Mouse (Mus musculus) gonadal fat pad, adult 2 months (tissue): Measurements from ENCODE around the gene Gm11214. TPM values are rescaled to one million over a fixed set of nuclear protein-coding genes. Genes with fewer than 3 reads are reported as not detected.

Experiments used
- DNase-seq: peaks from one replicate; pipeline ENCODE4 v3.0.0-alpha.2; 2012; ENCODE audit warnings: low read depth
- polyA plus RNA-seq: library from polyadenylated mRNA; depleted of rRNA; stranded (reverse); fragments of >200 nt; gene quantifications from 2 replicates; pipeline ENCODE4 v1.2.3, GENCODE M21; 2012; rRNA removed

Gm11214 gene
- polyA plus RNA-seq, 1 experiment = not detected

DNA sequence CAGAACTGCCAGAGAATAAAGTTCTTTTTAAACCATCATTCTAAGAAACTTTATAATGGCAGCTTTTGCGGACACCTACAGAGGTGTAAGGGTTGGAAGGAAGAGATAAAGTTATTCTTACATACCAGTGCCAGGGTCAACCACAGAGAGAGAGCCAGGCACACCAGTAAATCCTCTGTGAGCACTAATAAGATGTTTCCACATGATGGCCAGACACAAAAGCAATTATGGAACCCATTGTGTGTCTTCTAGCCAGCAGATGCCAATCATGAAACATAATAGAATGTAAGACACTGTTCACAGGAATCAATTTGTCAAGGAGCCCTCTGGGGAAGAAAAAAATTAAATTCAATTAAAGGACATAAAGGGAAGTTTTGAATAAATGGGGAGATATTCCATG is 1.8 kb downstream of the Gm11214 start:
- DNase-seq = no peak

DNA sequence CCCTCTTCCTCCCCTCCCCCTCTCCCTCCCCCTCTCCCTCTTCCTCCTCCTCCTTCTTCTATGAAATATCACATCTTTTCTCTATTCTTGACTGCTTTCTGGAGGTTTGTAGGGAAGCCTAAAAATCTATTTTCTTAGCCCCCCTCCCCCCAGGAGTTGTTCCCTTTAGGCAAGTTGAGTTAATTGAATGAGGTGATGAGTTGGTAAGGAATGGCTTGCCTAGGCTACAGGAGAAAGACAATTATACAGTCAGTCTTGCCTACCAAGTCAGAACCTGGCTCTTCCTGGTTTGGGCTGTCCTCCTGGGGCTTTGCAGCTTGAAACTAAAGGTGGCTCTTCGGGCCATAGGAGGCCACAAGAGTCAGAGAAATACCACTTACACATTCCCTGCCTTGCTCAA is 3.4 kb downstream of the Gm11214 start:
- DNase-seq = no peak

DNA sequence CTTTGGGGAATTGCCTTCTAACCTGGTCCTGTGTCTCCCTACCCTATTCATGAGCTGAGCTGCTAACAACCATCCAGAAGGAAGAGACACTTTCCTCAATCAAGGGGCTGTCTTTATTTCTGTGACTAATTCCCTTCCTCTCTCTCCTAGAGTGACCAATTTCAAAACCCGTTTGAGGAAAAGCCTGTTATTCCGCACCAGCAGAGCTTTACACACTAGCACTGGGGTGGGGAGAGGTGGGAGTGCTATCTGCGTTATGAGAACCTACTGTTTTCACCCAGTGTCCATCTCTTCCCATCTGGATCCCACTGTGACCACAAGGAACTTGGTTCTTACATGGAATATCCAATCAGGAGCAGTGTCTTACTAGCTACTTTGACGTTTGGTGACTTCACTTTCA is 4.1 kb downstream of the Gm11214 start:
- no peak for DNase-seq

DNA sequence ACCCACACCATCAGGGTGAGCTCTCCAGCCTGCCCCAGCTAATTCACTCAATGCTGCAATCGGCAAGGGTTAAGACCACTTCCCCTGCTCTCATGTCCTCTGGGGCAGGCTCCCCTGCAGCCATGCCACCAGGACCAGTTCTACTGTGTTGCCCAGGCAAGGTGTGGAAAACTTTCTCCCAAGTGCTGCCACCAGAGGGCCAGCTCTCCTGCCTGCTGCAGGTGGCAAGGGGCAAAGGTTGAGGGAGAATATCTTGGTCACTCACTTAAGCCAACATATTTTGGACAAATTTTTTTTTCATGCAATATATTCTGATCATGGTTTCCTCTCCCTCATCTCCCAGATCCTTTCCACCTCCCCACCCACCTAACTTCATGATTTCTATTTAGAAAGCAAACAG is 8.8 kb downstream of the Gm11214 start:
- no peak for DNase-seq

DNA sequence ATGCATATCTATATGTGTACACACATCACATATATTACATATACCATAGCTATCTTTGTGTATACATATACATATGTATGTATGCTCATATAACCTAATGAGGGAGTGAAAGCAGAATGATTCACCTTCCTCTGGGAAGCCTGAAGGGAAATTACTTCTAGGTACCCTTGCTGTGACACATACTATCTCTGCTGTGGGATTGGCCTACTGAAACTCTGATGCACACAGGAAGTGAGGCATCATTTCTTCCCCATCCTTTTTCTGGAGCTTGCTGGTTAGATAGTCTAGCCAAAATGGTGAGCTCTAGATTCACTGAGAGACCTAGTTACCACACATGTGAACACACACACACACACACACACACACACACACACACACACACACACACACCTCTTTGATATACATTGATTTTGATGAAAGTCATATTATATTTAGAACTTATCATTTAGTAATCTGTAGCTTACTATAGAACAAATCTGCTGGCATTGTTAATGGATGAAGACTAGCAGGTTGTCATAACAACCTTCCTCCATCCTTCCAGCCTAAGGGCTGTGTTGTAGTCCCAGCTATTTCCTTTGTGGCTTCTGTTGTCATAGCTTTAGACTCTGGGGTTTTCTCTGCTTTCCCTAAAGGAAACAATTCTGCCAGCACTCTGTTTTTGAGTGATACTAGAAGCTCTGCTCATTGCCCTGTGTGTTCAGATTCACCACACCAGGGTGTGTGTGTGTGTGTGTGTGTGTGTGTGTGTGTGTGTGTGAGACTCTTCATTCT is 19.0 kb downstream of the Gm11214 start:
- DNase-seq = no peak

DNA sequence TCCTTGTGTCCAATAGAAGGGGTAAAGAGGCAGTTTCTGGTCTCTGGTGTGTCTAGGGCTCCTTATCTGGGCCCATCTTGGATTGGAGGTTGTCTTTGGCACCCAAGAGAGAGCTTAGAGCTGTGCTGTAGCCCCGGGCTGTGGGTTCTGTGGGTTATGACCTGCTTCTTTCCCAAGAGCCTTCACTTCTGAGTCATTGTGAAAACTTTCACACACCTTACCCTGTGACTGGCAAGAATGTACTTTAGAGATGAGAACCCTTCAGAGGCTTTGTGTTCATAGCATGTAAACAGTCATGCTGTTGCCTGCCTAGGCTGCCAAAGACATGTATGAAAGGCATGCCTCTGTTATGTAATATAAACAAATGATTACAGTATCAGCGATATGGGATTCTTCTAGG is 23.3 kb downstream of the Gm11214 start:
- peak; percentile 47 for DNase-seq

DNA sequence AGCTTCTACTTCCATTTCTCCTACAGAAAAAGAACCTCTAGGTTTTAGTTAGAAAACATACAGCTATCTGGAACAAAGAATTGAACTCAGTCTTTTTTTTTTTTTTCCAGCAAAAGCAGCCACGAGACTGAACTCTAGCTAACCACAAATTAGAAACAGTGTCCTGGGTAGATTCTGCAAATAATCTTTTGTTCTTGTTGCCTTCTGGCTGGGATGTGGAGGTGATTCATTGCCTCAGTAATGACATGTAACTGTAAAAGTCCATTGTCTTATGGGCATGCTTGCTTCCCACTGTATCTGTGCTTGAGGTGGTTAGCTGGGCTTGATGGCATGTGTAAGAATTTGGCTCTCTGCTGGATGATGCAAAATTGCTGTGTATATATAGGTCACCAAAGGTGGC is 24.6 kb downstream of the Gm11214 start:
- no peak for DNase-seq

DNA sequence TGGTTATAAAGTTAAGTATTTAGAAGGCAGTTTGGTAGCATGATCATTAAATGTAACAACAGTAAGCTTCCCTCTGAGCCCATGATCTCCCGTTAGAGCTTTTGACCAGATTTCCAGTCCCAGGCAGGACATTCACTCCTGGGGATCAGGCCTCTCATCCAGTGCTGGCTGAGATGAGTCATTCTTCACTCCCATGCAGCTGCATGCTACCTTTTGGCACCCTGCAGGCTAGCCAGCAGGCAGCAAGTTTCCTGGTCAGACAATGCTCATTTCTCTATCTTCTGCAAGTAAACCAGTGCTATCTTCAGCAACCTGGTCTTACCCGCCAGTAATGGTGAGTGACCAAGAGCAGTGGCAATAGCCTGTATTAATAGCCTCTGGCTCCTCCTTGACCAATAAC is 30.0 kb downstream of the Gm11214 start:
- DNase-seq = no peak

DNA sequence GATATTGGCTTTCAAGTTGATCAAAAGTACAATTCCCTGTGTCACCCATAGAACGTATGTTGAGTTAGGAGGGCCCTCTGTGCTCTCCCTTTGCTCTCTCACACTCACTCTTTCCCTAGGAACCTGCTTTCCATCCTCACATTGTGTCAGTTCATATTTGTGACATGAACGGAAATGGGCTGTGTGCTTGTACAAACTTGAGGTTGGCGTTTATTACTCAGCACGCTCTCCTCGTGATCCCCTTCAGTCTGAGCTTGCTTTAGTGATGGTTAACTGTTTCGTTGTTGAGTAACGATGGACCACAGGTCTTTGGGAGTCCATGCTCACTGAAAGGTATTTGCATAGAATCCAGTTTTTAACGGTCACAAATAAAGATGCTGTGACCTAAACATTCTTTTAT is 36.1 kb downstream of the Gm11214 start:
- DNase-seq = no peak

DNA sequence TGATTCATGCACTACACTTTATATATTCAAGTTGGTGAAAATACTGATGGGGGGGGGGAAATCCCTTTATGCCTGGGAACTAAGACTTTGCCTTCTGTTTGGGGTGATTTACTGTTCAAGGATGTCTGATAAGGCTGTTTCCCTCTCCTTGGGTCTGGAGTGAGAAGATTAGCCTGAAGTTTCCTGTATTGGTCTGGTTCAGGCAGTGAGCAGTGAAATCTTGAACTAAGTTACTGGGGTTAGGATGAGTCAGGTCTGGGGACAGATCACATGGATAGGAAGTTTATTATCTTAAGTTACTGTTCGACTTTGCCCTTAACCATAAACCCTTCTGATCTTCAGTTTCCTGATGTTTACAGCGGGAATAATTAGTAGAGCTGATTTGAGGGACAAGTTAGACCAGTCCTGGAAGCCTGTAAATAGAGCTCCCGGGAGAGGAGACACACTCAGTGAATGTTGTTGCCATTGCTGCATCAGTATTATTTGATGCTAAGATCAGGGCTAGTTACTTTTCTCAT is 37.6 kb downstream of the Gm11214 start:
- DNase-seq = no peak

DNA sequence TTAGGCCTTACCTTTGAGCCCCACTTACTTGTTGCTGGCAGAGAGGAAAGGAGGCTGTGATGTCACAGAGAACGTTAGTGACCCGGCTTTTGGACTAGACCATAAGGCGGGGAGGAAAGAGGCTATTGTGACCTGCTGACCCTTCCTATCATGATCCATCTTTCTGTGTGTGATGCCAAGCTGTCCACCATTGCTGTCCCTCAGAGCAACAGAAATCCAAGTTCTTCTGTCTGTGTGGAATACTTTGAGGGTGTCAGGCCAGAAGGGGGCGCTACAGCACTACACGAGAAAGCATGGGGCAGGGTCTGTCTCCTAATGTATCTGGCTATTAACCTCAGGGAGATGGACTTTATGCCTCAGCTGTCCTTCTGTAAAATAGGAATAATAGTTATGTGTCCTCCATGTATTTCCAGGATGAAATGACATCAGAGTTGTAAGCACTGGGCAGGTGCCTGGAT is 40.8 kb downstream of the Gm11214 start, which contains the start of gene Tex48:
Tex48 (minus strand) TSS at position 51 of the 458 bp plus-strand sequence.
- DNase-seq = no peak

DNA sequence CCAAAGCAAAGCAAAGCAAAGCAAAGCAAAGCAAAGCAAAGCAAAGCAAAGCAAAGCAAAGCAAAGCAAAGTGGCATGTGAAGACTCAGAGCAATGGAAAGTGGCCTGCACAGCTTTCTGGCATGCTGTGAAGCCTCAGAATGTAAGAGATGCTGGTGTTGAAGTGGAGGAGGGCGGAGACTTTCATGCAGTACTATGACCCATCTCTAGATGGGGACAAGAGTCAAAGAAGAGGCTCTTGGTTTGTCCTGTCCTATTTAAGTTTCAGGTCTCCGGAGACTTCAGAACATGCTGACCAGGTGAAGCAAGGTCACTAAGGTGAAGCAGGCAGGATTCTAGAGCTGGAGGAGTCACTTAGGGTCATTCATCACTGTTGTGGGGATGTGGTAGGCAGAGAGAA is 41.3 kb downstream of the Gm11214 start:
- DNase-seq = no peak

Other genes starting within 250 kb of the Gm11214 start
- 12.9 and 19.2 TPM in 2 replicates for gene Whrn, start 167.4 kb downstream of the Gm11214 start, polyA plus RNA-seq
- gene Atp6v1g1, start 118.6 kb downstream of the Gm11214 start, polyA plus RNA-seq = 90.6 and 126 TPM in 2 replicates
- 21.0 and 25.8 TPM in 2 replicates for gene Tmem268, start 104.6 kb downstream of the Gm11214 start, polyA plus RNA-seq
- gene Gm11213, start 58.1 kb downstream of the Gm11214 start, polyA plus RNA-seq = not detected in 2 replicates
- 1.2 and 2.4 TPM in 2 replicates for gene Tex48, start 41.0 kb downstream of the Gm11214 start, polyA plus RNA-seq
- 0.19 and 0.22 TPM in 2 replicates for gene Tnfsf15, start 81.7 kb upstream of the Gm11214 start, polyA plus RNA-seq
- 0.04 and 0.05 TPM in 2 replicates for gene Tnfsf8, start 198.0 kb upstream of the Gm11214 start, polyA plus RNA-seq